Mouse (Mus musculus) thymus, postnatal 4 days (tissue): ENCODE measurements around the gene Plxna2.

ENCODE experiments used
- DNase-seq: peaks from one replicate; pipeline ENCODE4 v3.0.0; 2021

Gene Plxna2

DNA sequence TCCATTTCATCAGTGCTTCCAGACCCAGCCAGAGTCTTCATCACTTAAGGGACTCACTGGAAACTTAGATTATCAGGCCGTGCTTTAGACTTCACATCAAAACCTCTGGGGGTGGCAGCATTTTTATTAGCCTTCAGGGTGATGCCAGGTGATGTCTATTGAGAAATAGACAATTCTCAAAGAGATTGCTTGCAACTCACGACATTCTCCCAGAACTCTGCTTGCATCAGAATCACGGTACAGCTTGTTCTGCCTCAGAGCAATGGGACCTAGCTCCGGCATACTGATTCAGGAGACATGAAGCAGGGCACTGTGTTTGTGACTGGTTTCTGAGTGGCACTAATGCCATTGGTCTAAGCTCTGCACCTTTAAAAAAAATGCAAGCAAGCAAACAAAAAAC lies 218.7 kb downstream of the Plxna2 start:
- DNase-seq, result no peak

GRCm38 (mm10) chr1:194839230-194839910 lies 221.4 kb downstream of the Plxna2 start:
- DNase-seq, result peak; percentile 10

- DNase-seq, result no peak
These were observed 225.0 kb downstream of the Plxna2 start for GRCm38 (mm10) chr1:194843020-194843419.

DNA sequence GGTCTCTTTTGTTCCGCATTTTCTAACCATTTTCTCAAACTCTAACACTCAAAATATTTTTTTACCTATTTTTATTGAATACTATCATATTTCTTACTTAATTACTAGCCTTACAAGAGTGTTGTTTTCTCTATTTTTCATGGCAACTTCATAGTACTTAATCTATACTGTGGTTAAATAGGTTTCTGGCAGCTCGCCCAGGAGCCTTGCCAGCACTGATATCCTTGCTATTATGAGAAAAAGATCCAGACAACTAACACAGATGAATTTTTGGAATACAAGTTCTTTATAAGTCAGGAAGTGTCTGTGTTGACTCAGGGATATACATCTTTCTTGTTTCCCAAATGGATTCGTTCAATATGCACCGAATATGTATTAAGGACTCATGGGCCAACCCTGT lies 229.0 kb downstream of the Plxna2 start:
- DNase-seq, result no peak

DNA sequence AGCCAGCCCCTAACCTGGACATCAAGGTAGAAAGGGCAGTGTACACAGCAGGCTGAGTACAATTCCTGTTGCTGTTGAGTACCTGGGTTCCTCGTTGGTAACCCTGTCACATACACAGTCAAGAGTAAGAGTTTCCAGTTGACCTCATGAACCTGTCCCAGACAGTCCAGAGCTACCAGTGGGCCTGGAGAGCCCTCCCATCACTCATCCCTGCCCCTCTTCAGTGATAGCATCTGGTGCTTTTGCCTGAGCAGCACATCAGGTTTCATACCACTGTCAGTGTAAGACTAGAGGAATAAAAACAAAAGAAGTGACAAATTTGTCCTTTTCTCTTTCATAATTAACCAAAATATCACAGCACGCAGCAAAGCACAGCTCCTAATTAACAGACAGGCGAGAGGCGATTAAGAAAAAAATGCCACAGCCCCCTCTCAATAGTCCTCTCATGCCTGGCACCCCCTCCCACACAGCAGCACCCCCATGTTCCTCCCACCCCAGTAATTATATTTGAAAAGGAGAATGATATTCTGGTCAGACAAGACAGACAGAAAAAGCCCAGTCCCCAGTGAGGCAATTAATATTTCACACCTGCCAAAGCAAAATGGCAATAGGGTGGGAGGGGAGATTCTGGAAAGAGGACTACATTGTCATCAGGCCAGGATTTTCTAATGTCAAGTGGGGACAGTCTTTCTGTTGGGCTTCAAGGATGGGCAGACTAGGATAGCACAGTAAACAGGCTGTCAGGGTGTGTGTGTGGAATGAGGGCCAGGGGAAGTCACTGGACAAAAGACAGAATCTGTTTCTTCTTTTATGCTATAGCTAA lies 233.4 kb downstream of the Plxna2 start:
- no peak for DNase-seq

DNA sequence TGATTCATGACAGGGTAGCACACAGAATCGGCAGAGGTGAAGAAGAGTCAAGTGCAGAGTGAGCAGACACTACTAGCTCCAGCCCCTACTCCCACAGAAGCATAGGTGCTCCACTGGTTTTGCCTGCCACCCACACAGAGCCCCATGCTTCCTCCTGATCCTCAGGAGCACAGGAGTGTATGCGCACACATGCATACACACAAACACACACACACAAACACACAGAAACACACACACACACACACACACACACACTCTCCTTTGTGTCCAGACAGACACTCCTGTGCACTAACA lies 234.0 kb downstream of the Plxna2 start:
- no peak for DNase-seq
